Mouse (Mus musculus) heart, adult 2 months (tissue): Measurements from ENCODE around the gene Col5a3.

ENCODE experiments used
- CTCF ChIP-seq: fragments of 200-600 bp; IDR thresholded peaks from 2 replicates; pipeline ENCODE4 v1.8.1; 2022; ENCODE audit warnings: antibody characterized with exemption, mild to moderate bottlenecking, moderate library complexity
- POLR2A ChIP-seq: fragments of 200-500 bp; IDR thresholded peaks from 2 replicates; pipeline ENCODE4 v1.6.1; 2011; ENCODE audit warnings: mild to moderate bottlenecking, low read depth, low read length, control low read depth; ENCODE audit not compliant: insufficient read depth

- TF ChIP-seq POLR2A: no peak
- TF ChIP-seq CTCF: no peak
Observed at GRCm38 (mm10) chr9:20862225-20862624, 47.4 kb upstream of the Col5a3 start.
